Mouse (Mus musculus): ENCODE data around the gene Narfl. TPM values are rescaled to one million over a fixed set of nuclear protein-coding genes. Genes with fewer than 3 reads are reported as not detected.
A peak's percentile ranks its signal among the peaks of the same experiment; 100 is the strongest.
"Not testable (repeated sequence)": the region's sequence is repeated elsewhere in the genome, so short reads cannot be mapped to it uniquely, and the experiment has no call there.

Gene Narfl
- polyA plus RNA-seq, 1 experiment from 2014 or later: 24.8 TPM

DNA sequence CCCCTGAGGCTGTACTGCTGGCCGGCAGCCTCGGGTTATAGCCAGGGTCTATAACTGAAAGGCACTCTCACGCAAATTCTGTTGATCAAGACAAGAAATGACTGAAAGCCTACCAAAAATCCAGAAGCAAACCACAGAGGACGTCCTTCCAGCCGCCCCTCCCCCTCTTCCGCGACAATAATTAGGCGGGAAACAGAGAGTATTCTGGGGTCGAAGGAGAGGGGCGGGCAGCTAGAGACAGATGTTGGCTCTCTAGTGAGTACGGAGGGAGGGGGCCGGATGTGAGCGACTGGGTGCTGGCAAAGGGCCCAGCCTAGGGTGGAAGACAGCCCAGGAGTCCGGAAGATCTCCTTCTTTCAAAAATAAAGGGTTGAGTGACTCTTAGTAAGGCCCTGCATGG, 19.0 kb downstream of the Narfl start, which contains the start of gene Fam173a:
TSS of gene Fam173a (minus strand) at position 287 of the 400 bp plus-strand sequence.
- peak within 1 kb of the TSS; percentile 83 for H3K9ac ChIP-seq (replicated peaks)
- no peaks in the 10 kb centered on the region for H3K9me3 ChIP-seq
- peaks cover 63% of the 10 kb centered on the region for H3K4me1 ChIP-seq
- H3K27ac ChIP-seq (replicated peaks): peak within 1 kb of the TSS; percentile 93
- WGBS: under 1% methylated on average over 14 of the region's 14 CpGs
- H3K36me3 ChIP-seq: peaks cover 23% of the 10 kb centered on the region
- peak within 1 kb of the TSS; percentile 69 for H3K4me3 ChIP-seq
- peak within 1 kb of the TSS; percentile 92 for H3K4me2 ChIP-seq (replicated peaks)
- peak; percentile 28; the same call in 1 of the 2 replicates for ATAC-seq (ENCODE audit: low FRiP score, low read depth)
- H3K27me3 ChIP-seq: no peaks in the 10 kb centered on the region

DNA sequence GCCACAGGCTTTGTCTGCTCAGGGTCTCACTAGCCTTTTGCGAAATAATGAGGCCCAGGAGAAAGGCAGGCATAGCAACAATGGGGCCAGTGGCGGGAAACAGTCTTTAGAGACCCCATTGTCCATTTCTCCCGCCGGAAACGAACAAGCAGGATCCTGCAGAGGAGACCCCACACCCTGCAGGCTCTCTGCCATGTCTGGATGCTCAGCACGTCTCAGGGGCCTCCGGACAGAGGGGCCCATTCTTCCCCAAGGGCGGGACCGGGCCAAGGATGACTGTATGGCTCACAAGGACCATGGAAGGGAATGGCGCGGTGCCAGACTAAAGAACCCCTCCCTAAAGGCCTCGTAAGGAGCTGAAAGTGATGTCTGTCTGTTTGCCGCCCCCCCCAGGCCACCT, 20.6 kb downstream of the Narfl start:
- peak overlapping the region; percentile 92 for H3K4me2 ChIP-seq (replicated peaks)
- H3K36me3 ChIP-seq: peaks cover 11% of the 10 kb centered on the region
- no peak for ATAC-seq (ENCODE audit: low FRiP score, low read depth)
- 29% methylated on average over 13 of the region's 13 CpGs for WGBS
- no peaks in the 10 kb centered on the region for H3K9me3 ChIP-seq
- H3K9ac ChIP-seq (replicated peaks): peak overlapping the region; percentile 75
- H3K4me1 ChIP-seq: peaks cover 64% of the 10 kb centered on the region
- peak overlapping the region; percentile 93 for H3K27ac ChIP-seq (replicated peaks)
- H3K27me3 ChIP-seq: no peaks in the 10 kb centered on the region
- 0 out of 2 replicates have a peak overlapping the region, but pooled peaks have one; percentile 80 for H3K4me3 ChIP-seq

DNA sequence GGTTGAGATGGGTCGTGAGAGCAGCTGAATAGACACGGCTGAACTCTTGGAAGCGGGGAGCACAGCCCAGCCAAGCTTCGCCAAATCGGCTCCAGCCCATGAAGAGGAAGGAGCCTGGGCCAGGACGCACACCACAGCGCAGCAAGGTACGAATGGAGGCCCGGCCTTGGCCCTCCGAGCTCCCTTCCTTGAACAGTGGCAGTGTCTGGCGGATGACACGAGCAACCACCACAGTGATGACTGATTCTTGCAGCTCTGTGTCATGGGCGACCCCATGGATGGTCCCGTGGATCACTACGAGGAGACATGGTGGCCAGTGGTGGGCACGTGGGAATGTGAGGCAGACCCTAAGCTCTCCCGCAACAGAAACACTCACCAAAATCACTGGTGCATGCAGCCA, 21.4 kb downstream of the Narfl start:
- H3K9ac ChIP-seq (replicated peaks): peak overlapping the region; percentile 75
- peak overlapping the region; percentile 80 for H3K4me3 ChIP-seq
- WGBS: 52% methylated on average over 17 of the region's 17 CpGs
- no peaks in the 10 kb centered on the region for H3K9me3 ChIP-seq
- peak overlapping the region; percentile 92 for H3K4me2 ChIP-seq (replicated peaks)
- 0 out of 2 replicates have a peak, but pooled peaks cover 3% of the 10 kb centered on the region for H3K36me3 ChIP-seq
- peaks cover 64% of the 10 kb centered on the region for H3K4me1 ChIP-seq
- ATAC-seq (ENCODE audit: low FRiP score, low read depth): no peak
- no peaks in the 10 kb centered on the region for H3K27me3 ChIP-seq
- peak overlapping the region; percentile 93 for H3K27ac ChIP-seq (replicated peaks)

DNA sequence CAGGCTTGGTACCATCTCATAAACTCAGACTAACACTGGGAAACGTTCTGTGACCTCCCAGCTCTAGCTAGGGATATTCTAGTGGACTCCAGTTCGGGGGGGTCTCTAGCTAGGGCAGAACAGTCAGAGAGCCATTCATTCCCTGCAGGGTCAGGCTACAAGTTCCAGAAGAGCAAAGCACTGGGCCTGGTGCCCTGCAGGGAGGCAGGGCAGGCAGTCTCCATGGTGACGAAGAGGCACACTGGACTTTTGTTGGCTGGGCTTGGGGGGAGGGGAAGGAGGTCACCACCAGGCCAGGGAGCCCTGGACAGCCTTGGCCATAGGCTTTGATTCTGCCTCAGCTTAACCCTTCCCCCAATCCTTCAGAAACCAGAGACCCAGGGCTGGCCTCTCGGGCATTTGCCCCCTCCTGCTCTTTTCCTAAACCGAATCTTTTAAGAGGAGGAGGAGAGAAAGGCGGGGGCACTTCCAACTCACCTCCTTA, 22.1 kb downstream of the Narfl start, which contains the start of gene AC134908.4:
TSS of gene AC134908.4 (minus strand) at position 51 of the 484 bp plus-strand sequence.
- peak within 1 kb of the TSS; percentile 92 for H3K4me2 ChIP-seq (replicated peaks)
- no peaks in the 10 kb centered on the region for H3K27me3 ChIP-seq
- peak within 1 kb of the TSS; percentile 80 for H3K4me3 ChIP-seq
- H3K27ac ChIP-seq (replicated peaks): peak within 1 kb of the TSS; percentile 93
- H3K9me3 ChIP-seq: no peaks in the 10 kb centered on the region
- under 1% methylated on average over 6 of the region's 6 CpGs for WGBS
- peaks cover 61% of the 10 kb centered on the region for H3K4me1 ChIP-seq
- peak within 1 kb of the TSS; percentile 75 for H3K9ac ChIP-seq (replicated peaks)
- no peak for ATAC-seq (ENCODE audit: low FRiP score, low read depth)
- H3K36me3 ChIP-seq: no peaks in the 10 kb centered on the region

DNA sequence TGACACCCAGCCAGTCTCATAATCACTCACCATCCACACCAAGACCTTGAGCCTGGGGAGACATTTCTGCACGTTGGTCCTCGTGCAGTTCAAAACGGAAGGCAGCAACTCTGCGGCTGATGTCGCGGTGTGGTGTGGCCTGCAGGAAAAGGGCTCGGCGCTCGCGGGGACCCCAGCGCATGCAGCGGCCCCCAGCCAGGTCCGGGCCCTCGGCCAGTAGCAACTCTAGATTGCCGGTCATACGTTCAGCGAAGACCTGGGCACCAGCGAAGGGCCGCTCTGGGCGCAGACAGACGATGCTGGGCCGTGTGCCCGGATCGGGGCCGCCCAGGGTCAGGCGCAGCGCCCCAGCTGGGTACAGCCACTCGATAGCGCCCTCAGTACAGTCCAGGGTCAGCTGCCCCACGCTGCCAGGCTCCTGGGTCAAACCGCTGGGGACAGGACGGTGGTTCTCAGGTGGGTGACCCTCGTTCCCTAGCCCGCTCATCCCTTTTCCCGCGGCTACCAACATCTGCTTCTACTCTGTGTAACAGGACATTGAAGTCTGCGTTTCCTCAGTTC, 22.7 kb downstream of the Narfl start:
- ATAC-seq (ENCODE audit: low FRiP score, low read depth): no peak
- Histone ChIP-seq H3K9ac (replicated peaks) (peak overlapping the region; percentile 75), H3K4me3 (peak overlapping the region; percentile 80), H3K27ac (replicated peaks) (peak overlapping the region; percentile 93), H3K9me3 (no peaks in the 10 kb centered on the region), H3K4me2 (replicated peaks) (peak overlapping the region; percentile 92), H3K27me3 (peaks cover 1% of the 10 kb centered on the region), H3K36me3 (no peaks in the 10 kb centered on the region), H3K4me1 (peaks cover 55% of the 10 kb centered on the region)
- WGBS: under 1% methylated on average over 37 of the region's 37 CpGs

DNA sequence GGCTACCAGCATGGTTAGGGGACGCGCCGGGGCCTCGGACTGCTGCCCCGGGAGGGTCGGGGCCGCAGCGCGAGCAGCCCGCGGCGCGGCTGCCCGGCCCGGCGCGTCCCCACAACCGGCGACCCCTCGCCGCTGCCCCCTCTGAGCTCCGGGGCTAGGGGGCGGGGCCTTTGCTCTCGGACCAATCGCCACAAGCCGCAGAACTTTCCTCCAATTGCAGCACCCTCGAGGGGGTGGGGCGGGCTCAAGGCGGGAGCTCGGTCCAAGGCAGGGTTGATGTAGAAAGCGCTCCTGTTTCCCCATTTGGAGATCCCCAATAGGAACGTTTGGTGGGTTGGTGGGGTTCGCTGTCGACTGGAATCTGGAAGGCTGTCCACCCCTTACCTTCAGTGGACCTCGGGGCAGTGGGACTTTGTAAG, 23.4 kb downstream of the Narfl start, which contains the start of gene Metrn:
TSS of gene Metrn (minus strand) at position 186 of the 419 bp plus-strand sequence.
- peaks cover 50% of the 10 kb centered on the region for H3K4me1 ChIP-seq
- under 1% methylated on average over 34 of the region's 35 CpGs for WGBS

DNA sequence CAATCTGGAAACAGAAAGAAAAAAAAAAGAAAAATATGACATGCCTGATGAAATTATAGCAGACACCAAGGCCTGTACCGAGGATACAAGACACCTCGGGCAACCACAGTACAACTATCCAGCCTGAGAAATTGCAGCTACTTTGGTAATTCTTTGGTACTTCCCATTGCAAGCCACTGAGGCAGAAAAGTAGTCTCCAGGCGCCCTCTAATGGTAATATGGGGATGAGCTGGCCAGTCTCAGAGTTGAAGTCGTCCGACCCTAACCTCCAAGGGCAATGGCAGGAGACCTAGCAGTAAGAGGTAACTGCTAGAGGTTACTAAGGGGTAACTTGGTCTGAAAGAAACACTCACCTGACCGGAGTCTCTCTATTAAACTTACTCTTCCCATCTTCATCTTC, 27.5 kb downstream of the Narfl start:
- no peak for ATAC-seq (ENCODE audit: low FRiP score, low read depth)
- no peak overlapping the region for H3K9ac ChIP-seq (replicated peaks)
- no peak overlapping the region for H3K27ac ChIP-seq (replicated peaks)
- no peaks in the 10 kb centered on the region for H3K36me3 ChIP-seq
- no peak overlapping the region for H3K4me3 ChIP-seq
- no peak overlapping the region for H3K4me2 ChIP-seq (replicated peaks)
- 7% methylated on average over 6 of the region's 6 CpGs for WGBS
- no peaks in the 10 kb centered on the region for H3K9me3 ChIP-seq
- peaks cover 8% of the 10 kb centered on the region for H3K27me3 ChIP-seq
- H3K4me1 ChIP-seq: peaks cover 33% of the 10 kb centered on the region

More for the DNA sequence above, 23.4 kb downstream of the Narfl start, which contains the start of gene Metrn:
- H3K4me3 ChIP-seq: peak within 1 kb of the TSS; percentile 80
- peak; percentile 77 for ATAC-seq (ENCODE audit: low FRiP score, low read depth)
- peaks cover 5% of the 10 kb centered on the region for H3K27me3 ChIP-seq
- peak within 1 kb of the TSS; percentile 93 for H3K27ac ChIP-seq (replicated peaks)
- H3K36me3 ChIP-seq: no peaks in the 10 kb centered on the region
- H3K9me3 ChIP-seq: no peaks in the 10 kb centered on the region
- peak within 1 kb of the TSS; percentile 92 for H3K4me2 ChIP-seq (replicated peaks)
- peak within 1 kb of the TSS; percentile 75 for H3K9ac ChIP-seq (replicated peaks)

DNA sequence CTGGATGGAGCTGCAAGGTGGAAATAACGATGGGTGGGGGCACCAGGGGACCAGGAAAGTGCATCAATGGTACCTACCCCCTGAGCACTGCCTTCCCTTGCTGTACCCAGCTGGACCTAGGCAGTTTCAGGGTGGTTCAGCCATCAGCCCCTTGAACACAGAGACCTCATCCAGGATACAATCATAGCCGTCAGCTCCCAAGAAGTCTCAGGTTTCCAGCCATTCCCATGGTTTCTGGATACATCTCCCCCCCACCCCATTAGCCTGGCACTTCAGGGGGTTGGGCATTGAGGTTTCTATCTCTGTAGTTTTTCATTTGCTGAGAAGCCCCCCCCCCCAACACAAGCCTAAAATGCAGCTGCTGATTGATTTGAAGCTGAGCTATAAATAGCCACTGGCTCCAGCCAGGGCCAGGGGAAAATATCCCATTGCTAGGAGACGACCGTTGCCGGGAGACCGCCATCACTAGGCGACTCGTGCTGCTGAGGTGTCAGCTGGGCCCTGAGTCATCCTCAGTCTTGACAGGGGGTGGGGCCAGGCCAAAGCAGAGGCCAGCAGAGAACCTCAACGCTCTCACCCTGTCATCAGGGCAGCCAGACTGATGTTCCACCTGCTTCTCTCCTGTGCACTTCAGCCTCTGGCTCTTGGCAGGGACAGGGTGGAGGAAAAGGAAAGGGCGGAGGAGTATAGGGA, 29.4 kb downstream of the Narfl start:
- WGBS: 9% methylated on average over 10 of the region's 10 CpGs
- peaks cover 8% of the 10 kb centered on the region for H3K27me3 ChIP-seq

DNA sequence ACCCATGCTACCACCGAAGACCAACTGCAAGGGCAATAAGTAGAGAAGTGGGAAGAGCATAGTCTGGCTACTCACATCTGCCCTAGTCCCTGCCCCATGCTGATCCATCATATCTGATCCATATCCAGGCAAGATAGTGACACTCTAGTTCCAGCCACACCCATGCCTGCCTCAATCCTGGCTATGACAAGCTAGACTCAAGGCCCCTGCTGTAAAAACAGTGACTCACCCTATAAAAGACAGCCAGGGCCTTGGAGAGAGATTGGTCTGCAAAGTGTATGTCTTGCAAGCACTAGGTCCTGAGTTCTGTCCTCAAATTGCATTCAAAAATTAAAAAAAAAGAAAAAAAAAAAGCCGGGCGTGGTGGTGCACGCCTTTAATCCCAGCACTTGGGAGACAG, 32.9 kb downstream of the Narfl start:
- H3K4me1 ChIP-seq: peaks cover 47% of the 10 kb centered on the region

More for the DNA sequence above, 29.4 kb downstream of the Narfl start:
- peak overlapping the region; percentile 95 for H3K27ac ChIP-seq (replicated peaks)
- no peaks in the 10 kb centered on the region for H3K36me3 ChIP-seq
- no peaks in the 10 kb centered on the region for H3K9me3 ChIP-seq
- peaks cover 24% of the 10 kb centered on the region for H3K4me1 ChIP-seq
- peak; percentile 95 for ATAC-seq (ENCODE audit: low FRiP score, low read depth)
- H3K4me2 ChIP-seq (replicated peaks): peak overlapping the region; percentile 48
- peak overlapping the region; percentile 13; the same call in 1 of the 2 replicates for H3K4me3 ChIP-seq
- H3K9ac ChIP-seq (replicated peaks): 0 out of 2 replicates have a peak overlapping the region, but pooled peaks have one; percentile 5

DNA sequence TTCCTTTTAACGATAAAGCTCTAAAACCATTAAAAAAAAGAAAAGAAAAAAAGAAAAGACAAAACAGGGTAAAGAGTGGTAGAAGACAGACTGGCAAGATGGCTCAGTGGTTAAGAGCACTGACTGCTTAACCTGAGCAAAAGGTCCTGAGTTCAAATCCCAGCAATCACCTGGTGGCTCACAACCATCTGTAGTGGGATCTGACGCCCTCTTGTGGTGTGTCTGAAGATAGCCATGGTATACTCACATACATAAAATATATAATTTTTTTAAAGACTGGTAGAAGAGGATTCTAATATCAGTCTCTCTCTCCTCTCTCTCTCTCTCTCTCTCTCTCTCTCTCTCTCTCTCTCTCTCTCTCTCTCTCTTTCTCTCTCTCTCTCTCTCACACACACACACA, 33.9 kb downstream of the Narfl start:
- not testable (repeated sequence) for H3K36me3 ChIP-seq; H3K27me3 ChIP-seq; H3K4me3 ChIP-seq; H3K4me2 ChIP-seq (replicated peaks); ATAC-seq (ENCODE audit: low FRiP score, low read depth); H3K9me3 ChIP-seq; H3K9ac ChIP-seq (replicated peaks)
- peaks cover 42% of the 10 kb centered on the region for H3K4me1 ChIP-seq
- WGBS: 50% methylated on average over 2 of the region's 2 CpGs
- H3K27ac ChIP-seq (replicated peaks): 0 out of 2 replicates have a peak overlapping the region, but pooled peaks have one; percentile 98

More for the DNA sequence above, 32.9 kb downstream of the Narfl start:
- no peak overlapping the region for H3K27ac ChIP-seq (replicated peaks)
- H3K4me3 ChIP-seq: no peak overlapping the region
- H3K4me2 ChIP-seq (replicated peaks): no peak overlapping the region
- no peaks in the 10 kb centered on the region for H3K9me3 ChIP-seq
- no peaks in the 10 kb centered on the region for H3K36me3 ChIP-seq
- H3K9ac ChIP-seq (replicated peaks): no peak overlapping the region
- ATAC-seq (ENCODE audit: low FRiP score, low read depth): no peak
- WGBS: 90% methylated on average over 4 of the region's 4 CpGs
- peaks cover 8% of the 10 kb centered on the region; the same call in 1 of the 2 replicates for H3K27me3 ChIP-seq

DNA sequence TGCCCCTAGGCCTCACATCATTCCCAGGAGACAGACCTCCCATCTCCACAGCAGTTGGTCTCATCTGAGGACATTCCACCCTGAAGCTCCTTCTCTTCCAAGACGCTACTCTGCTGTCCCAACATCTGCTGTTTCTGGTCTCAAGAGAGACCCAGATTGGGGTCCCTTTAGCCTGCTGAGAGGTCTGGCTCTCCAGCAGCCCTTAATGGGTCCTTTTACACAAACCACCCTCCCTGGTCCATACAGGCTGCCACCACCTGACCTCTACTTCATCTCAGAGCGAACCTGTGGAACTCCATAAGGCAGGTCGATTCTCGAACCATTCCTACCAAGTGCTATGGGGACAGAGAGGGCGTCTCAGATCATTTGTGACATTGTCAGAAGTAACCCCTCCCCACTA, 34.5 kb downstream of the Narfl start:
- Histone ChIP-seq H3K4me1 (peaks cover 42% of the 10 kb centered on the region), H3K9me3 (no peaks in the 10 kb centered on the region), H3K27me3 (peaks cover 15% of the 10 kb centered on the region), H3K4me2 (replicated peaks) (peak overlapping the region; percentile 79), H3K4me3 (peak overlapping the region; percentile 85), H3K36me3 (no peaks in the 10 kb centered on the region), H3K27ac (replicated peaks) (peak overlapping the region; percentile 98), H3K9ac (replicated peaks) (peak overlapping the region; percentile 96)
- 28% methylated on average over 5 of the region's 5 CpGs for WGBS
- ATAC-seq (ENCODE audit: low FRiP score, low read depth): no peak
